Mouse (Mus musculus) midbrain, embryonic 13.5 days (tissue): ENCODE data around the gene Mpped1. TPM values are rescaled to one million over a fixed set of nuclear protein-coding genes. Genes with fewer than 3 reads are reported as not detected.
A peak's percentile ranks its signal among the peaks of the same experiment; 100 is the strongest.

Experiments used
- ATAC-seq: fragments of 200-750 bp; cut with Nextera tagmentation; 2 replicates; pipeline ENCODE4 v1.8.0; 2017; ENCODE audit warnings: mild to moderate bottlenecking, moderate TSS enrichment, moderate library complexity
- H3K27ac ChIP-seq: fragments of 300-500 bp; sonication (generic); 2 replicates; pipeline ENCODE4 v1.5.1; 2015; ENCODE audit warnings: inconsistent platforms, mild to moderate bottlenecking, moderate library complexity
- H3K27me3 ChIP-seq: fragments of 300-500 bp; sonication (generic); 2 replicates; pipeline ENCODE4 v1.6.1; 2015; ENCODE audit warnings: mild to moderate bottlenecking, inconsistent platforms
- H3K36me3 ChIP-seq: fragments of 300-500 bp; sonication (generic); 2 replicates; pipeline ENCODE4 v1.6.1; 2015; ENCODE audit warnings: mild to moderate bottlenecking, inconsistent platforms
- H3K4me1 ChIP-seq: fragments of 300-500 bp; sonication (generic); replicated peaks from 2 replicates; pipeline ENCODE4 v1.6.1; 2015; ENCODE audit warnings: inconsistent platforms
- H3K4me2 ChIP-seq: fragments of 300-500 bp; sonication (generic); replicated peaks from 2 replicates; pipeline ENCODE4 v1.6.1; 2015; ENCODE audit warnings: moderate library complexity, mild to moderate bottlenecking, inconsistent platforms
- H3K4me3 ChIP-seq: fragments of 300-500 bp; sonication (generic); replicated peaks from 2 replicates; pipeline ENCODE4 v1.5.1; 2015; ENCODE audit warnings: mild to moderate bottlenecking, inconsistent platforms
- H3K9ac ChIP-seq: fragments of 300-500 bp; sonication (generic); replicated peaks from 2 replicates; pipeline ENCODE4 v1.6.1; 2015; ENCODE audit warnings: mild to moderate bottlenecking, inconsistent platforms
- H3K9me3 ChIP-seq: fragments of 300-500 bp; sonication (generic); 2 replicates; pipeline ENCODE4 v1.6.1; 2016; ENCODE audit warnings: mild to moderate bottlenecking, inconsistent platforms
- WGBS: fragments of 180-500 bp; shearing (Covaris S2); methylation state at CpG from one replicate; pipeline ENCODE4 v1.1.7; 2015; 5-methylcytosine and 5-hydroxymethylcytosine counted together
- polyA plus RNA-seq: library from polyadenylated mRNA; unstranded; fragments of >200 nt; fragmentation: Nextera tagmentation; extraction: Ambion mirVana; gene quantifications from 2 replicates; pipeline ENCODE4 v1.2.1, GENCODE M21; 2015

Mpped1 gene
- polyA plus RNA-seq = 10.0 and 18.2 TPM in 2 replicates

DNA sequence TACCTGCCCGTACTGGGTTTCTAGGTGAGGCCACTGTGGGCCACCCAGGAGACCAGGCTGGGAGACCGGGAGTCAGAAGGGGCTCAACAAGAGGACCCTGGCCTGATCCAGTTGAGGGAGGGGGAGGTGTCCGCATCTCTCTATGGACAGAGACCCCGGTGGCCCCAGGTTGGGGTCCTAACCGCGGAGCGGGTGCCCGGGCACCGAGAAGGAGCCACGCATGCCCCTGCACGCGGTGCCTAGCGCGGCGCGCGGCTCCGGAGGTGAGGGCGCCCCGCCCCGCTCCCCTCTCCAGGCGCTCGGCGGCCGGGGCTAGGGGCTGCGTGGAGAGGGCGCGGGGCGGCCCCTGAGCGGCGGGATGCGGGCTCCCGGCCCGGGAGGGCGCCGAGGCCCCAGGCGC is at the start of gene Mpped1:
Gene Mpped1, plus strand, starts transcription at position 81 of the 400 bp plus-strand sequence.
- Histone ChIP-seq H3K4me1 (peaks cover 19% of the 10 kb centered on the region), H3K9me3 (no peaks in the 10 kb centered on the region)
- WGBS = 3% methylated on average over 17 of the region's 37 CpGs

DNA sequence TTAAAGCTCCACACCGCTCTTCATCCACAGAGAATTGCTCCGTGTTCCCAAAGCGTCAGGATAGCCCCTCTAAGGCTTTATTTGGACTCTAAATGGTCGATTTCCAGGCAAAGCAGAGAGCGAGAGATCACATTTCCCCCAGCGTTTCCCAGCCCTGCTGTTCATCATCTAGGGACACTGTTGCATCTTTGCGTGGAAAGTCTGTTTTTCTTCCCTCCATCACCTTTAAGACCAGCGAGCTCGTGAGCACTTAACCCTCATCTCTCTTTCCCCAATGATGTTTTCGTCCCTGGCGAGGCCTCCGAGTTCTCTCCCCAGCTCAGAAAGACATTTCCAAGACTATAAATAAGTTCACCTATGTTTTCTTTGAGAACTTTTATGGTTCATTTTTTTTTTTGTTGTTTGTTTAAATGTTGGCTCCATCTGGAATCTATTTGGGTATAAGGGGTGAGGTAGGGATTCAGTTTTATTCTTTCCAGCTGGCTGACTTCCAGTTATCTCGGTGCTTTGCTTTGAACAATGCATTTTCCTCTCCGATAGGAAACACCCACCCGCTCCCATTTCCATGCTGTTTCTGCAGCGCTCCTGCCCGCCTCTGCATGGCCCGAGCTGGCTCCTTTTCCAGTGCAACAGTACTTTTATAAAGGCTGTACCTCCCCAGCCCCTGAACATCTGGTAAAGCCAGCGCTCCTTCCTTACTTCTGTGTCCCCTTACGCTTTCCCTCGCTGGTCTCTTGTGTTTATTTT is 38.4 kb upstream of the Mpped1 start:
- H3K4me2 ChIP-seq = no peak overlapping the region
- no peak overlapping the region for H3K4me3 ChIP-seq
- H3K9ac ChIP-seq = peak overlapping the region; percentile 36; the same call in 1 of the 2 replicates
- no peaks in the 10 kb centered on the region for H3K36me3 ChIP-seq
- 24% methylated on average over 21 of the region's 21 CpGs for WGBS
- H3K9me3 ChIP-seq = no peaks in the 10 kb centered on the region
- ATAC-seq = no peak
- no peak overlapping the region for H3K27ac ChIP-seq
- peaks cover 12% of the 10 kb centered on the region; the same call in 1 of the 2 replicates for H3K4me1 ChIP-seq
- peaks cover 29% of the 10 kb centered on the region for H3K27me3 ChIP-seq

More for the DNA sequence above, at the start of gene Mpped1:
- ATAC-seq = peak; percentile 71
- Histone ChIP-seq H3K27me3 (peaks cover 53% of the 10 kb centered on the region), H3K4me3 (peak within 1 kb of the TSS; percentile 63), H3K9ac (peak within 1 kb of the TSS; percentile 75), H3K27ac (no peak within 1 kb of the TSS), H3K4me2 (peak within 1 kb of the TSS; percentile 92), H3K36me3 (no peaks in the 10 kb centered on the region)

DNA sequence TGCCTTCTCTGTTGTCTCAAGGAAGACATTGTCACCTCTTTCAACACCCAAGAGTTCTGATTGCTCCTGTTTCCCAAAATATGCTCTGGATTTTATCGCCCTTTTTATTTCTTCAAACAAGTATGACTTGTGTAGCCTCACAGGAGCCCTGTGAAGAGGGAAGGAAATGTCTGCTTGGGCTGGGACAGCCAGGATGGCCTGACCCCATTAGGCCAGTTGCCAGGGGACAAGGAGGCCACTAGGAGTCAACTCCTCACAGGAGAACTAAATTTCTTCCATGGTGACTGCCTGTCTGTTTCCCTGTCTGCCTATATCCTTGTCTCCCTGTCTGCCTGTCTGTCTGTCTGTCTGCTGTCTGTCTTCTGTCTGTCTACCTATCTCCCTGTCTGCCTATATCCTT is 37.2 kb upstream of the Mpped1 start:
- peaks cover 18% of the 10 kb centered on the region for H3K27me3 ChIP-seq
- 86% methylated on average over 1 of the region's 1 CpGs for WGBS
- H3K27ac ChIP-seq = no peak overlapping the region
- H3K9ac ChIP-seq = no peak overlapping the region
- no peak overlapping the region for H3K4me2 ChIP-seq
- no peaks in the 10 kb centered on the region for H3K36me3 ChIP-seq
- peaks cover 12% of the 10 kb centered on the region; the same call in 1 of the 2 replicates for H3K4me1 ChIP-seq
- no peak for ATAC-seq
- no peaks in the 10 kb centered on the region for H3K9me3 ChIP-seq
- no peak overlapping the region for H3K4me3 ChIP-seq

DNA sequence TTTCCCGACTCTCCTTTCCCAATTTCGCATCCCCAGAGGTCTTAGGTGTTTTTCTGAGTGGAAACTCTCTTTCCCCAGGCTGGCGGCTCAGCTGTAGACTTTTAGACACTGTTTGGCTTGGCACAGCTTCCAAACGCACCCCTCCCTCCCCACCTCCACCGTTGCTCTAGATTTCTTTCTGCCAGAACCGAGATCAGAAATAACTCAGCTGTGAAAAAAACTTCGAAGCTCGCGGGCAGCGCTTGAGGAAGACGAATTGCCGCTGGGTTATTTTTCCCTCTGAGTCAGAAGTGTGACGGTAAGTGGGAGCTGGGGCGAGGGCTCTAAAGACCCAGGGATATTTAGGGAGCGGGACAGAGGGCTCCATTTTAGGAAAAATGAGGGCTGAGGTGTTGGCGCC is 33.0 kb upstream of the Mpped1 start:
- ATAC-seq = no peak
- Histone ChIP-seq H3K27ac (no peak overlapping the region), H3K4me1 (peaks cover 3% of the 10 kb centered on the region; the same call in 1 of the 2 replicates), H3K4me2 (no peak overlapping the region), H3K27me3 (0 out of 2 replicates have a peak, but pooled peaks cover 7% of the 10 kb centered on the region), H3K9ac (no peak overlapping the region), H3K9me3 (no peaks in the 10 kb centered on the region), H3K36me3 (no peaks in the 10 kb centered on the region), H3K4me3 (no peak overlapping the region)
- WGBS = 81% methylated on average over 16 of the region's 16 CpGs

DNA sequence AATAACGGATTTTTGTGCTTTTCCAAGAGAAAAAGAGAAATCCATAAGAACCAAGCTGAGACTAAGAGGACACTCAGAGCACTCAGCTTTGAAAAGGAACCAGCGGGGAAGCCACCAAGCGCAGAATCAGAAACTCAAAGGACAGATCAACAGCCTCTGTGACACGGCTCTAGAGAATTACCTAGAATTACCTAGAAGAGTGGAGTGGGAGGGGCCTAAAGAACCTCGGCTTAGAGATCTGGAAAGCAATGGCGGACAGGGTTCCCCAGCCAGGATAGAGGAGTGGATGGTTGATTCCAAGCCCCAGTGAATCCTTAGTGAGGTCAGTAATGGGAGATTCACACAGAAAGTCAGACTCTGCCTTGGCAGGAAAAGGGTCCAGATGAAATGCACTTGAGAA is 30.3 kb upstream of the Mpped1 start:
- H3K27ac ChIP-seq = no peak overlapping the region
- 80% methylated on average over 6 of the region's 6 CpGs for WGBS
- no peaks in the 10 kb centered on the region for H3K4me1 ChIP-seq
- H3K9ac ChIP-seq = no peak overlapping the region
- H3K27me3 ChIP-seq = no peaks in the 10 kb centered on the region
- H3K4me2 ChIP-seq = no peak overlapping the region
- ATAC-seq = no peak
- no peaks in the 10 kb centered on the region for H3K36me3 ChIP-seq
- no peak overlapping the region for H3K4me3 ChIP-seq
- no peaks in the 10 kb centered on the region for H3K9me3 ChIP-seq

DNA sequence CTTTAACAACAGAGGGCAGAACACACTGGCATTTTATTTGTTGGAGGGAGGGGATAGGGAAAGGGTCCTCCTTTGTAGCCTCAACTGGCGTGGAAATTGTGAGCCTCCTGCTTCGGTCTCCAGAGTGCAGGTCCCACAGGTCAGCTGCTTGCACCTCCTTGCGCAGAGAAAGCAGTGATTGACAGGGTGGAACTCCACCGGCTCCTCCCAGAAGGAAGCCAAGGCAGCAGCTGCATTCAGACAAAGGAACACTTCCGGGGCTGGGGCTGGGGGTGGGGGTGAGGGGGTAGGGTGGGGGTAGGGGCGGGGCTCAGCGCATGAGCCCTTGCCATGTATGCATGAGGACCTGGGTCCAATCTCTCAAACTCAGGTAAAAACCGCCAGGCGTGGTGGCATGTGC is 29.8 kb upstream of the Mpped1 start:
- Histone ChIP-seq H3K27ac (no peak overlapping the region), H3K9me3 (peaks cover 1% of the 10 kb centered on the region), H3K4me2 (no peak overlapping the region), H3K4me3 (no peak overlapping the region), H3K9ac (no peak overlapping the region), H3K27me3 (no peaks in the 10 kb centered on the region), H3K36me3 (no peaks in the 10 kb centered on the region), H3K4me1 (no peaks in the 10 kb centered on the region)
- no peak for ATAC-seq
- 51% methylated on average over 9 of the region's 9 CpGs for WGBS

DNA sequence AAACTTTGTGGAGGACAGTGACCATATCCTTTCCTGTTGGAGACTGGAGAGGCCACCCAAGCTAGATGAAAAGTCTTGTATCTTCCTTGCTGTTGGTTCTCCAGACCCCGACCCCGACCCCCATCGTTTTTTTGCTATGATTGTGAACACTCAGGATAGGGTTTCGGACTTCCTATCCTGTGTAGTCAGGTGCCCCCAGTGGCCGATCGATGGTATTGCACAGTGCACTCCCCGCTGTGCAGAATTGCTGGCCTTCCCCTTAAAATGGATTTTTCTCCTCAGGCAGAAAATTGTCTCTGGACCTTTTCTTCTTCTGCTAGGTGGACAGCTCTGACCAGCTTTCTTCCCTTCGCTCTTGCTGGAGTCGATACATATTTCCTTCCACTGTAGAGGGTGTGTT is 22.5 kb upstream of the Mpped1 start:
- Histone ChIP-seq H3K4me3 (no peak overlapping the region), H3K9me3 (peaks cover 6% of the 10 kb centered on the region), H3K4me1 (no peaks in the 10 kb centered on the region), H3K9ac (no peak overlapping the region), H3K4me2 (no peak overlapping the region), H3K36me3 (no peaks in the 10 kb centered on the region), H3K27me3 (peaks cover 12% of the 10 kb centered on the region; the same call in 1 of the 2 replicates), H3K27ac (no peak overlapping the region)
- ATAC-seq = no peak
- 28% methylated on average over 9 of the region's 9 CpGs for whole genome bisulfite sequencing

DNA sequence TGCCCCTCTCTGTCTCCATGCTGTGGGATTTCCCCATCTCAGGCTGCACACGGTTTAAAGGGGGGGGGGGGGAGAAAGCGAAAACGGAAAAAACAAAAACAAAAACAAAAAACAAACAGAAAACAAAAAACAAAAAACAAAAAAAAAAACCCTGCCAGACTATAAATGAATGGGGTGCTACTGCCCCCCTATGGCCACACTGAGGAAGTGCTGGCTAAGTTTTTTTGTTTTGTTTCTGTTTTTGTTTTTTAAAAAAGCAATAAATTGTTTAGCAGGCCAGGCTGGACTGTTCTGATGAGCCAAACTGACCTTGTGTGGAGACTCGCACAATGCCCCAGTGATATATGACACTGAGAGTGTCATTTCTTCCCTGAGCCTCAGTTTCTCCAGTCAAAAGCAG is 20.3 kb upstream of the Mpped1 start:
- WGBS = 7% methylated on average over 4 of the region's 4 CpGs
- Histone ChIP-seq H3K36me3 (no peaks in the 10 kb centered on the region), H3K27ac (no peak overlapping the region)

DNA sequence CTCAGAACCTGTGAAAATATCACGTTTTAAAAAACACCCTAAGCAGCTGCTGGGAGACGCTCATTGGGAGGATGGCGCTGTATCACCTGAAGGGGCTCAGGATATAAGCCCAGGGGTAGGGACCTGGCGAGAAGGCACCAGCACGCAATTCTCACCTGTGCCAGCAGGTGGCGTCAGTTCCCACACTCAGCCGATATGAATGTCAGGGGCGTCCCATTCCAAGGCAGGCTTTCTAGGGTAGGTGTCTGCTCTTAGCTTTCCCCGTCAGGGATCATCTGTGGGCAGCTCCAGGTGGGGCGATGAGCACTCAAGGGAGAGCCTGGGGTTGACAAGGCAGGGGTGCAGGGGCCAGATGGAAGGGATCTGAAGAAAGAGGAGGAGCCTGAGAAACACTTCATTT is 18.6 kb upstream of the Mpped1 start:
- no peak overlapping the region for H3K9ac ChIP-seq
- no peaks in the 10 kb centered on the region for H3K9me3 ChIP-seq
- no peak overlapping the region for H3K27ac ChIP-seq
- ATAC-seq = 0 out of 2 replicates have a peak, but pooled peaks have one; percentile 40
- H3K4me3 ChIP-seq = no peak overlapping the region
- 5% methylated on average over 10 of the region's 10 CpGs for WGBS
- no peak overlapping the region for H3K4me2 ChIP-seq
- peaks cover 4% of the 10 kb centered on the region; the same call in 1 of the 2 replicates for H3K4me1 ChIP-seq
- H3K27me3 ChIP-seq = peaks cover 12% of the 10 kb centered on the region; the same call in 1 of the 2 replicates
- H3K36me3 ChIP-seq = no peaks in the 10 kb centered on the region

More for the DNA sequence above, 20.3 kb upstream of the Mpped1 start:
- H3K4me3 ChIP-seq = no peak overlapping the region
- peaks cover 6% of the 10 kb centered on the region for H3K9me3 ChIP-seq
- H3K9ac ChIP-seq = no peak overlapping the region
- H3K4me1 ChIP-seq = no peaks in the 10 kb centered on the region
- peaks cover 12% of the 10 kb centered on the region; the same call in 1 of the 2 replicates for H3K27me3 ChIP-seq
- no peak overlapping the region for H3K4me2 ChIP-seq
- ATAC-seq = no peak

DNA sequence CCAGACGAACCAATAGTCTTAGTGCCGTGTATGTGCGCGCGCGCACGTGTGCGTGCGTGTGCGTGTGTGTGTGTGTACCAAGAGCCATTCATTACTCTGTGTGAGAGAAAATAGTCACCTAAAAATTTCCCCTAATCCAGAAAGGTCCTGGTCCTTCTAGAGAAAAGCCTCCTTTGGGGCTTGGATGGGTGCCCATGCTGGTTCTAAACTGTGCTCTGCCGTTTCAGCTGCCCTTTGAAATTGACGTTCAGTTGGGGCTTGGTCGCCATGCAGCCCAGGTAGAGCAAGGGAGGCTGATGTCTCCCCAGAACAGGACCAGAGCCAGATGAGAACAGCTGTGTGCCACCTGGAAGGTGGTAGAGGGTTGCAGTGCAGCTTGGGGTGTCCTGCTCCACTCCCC is 17.8 kb upstream of the Mpped1 start:
- WGBS = 88% methylated on average over 13 of the region's 13 CpGs
- no peak overlapping the region for H3K4me2 ChIP-seq
- no peak overlapping the region for H3K4me3 ChIP-seq
- no peaks in the 10 kb centered on the region for H3K9me3 ChIP-seq
- H3K4me1 ChIP-seq = peaks cover 10% of the 10 kb centered on the region; the same call in 1 of the 2 replicates
- no peak for ATAC-seq
- no peaks in the 10 kb centered on the region for H3K36me3 ChIP-seq
- H3K9ac ChIP-seq = no peak overlapping the region
- H3K27me3 ChIP-seq = peaks cover 12% of the 10 kb centered on the region; the same call in 1 of the 2 replicates
- H3K27ac ChIP-seq = no peak overlapping the region

DNA sequence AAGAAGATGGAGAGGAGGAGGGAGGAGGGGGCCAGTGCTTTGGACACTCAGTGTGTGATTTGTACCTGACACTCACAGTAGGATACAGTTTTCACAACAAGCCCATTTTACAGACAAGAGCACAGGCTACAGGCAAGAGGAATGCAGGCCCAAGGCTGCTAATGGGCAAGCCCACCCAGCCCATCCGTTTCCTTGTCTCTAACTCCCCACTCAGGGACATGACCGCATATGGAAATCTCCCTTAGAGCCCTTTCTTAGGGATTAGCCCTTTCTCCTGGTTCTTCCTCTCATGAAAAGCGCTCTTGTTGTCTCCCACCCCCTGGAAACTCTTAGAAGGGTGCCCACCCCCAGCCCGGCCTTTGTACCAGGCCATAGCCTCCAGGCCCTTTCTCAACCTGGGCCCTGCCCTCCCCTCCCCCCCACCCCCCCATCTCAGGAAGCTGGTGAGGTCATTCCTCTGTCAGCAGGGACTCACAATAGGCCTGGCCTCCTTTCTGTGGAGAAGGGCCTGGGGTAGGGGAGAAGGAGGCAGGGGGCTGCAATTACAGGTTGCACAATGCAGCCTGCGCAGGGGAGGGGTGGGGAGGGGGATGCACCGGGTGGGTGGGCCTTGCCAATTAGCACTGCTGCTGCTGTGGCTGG is 13.8 kb upstream of the Mpped1 start:
- ATAC-seq = peak; percentile 72
- peaks cover 10% of the 10 kb centered on the region; the same call in 1 of the 2 replicates for H3K4me1 ChIP-seq
- no peak overlapping the region; the same call in 1 of the 2 replicates for H3K27ac ChIP-seq
- no peak overlapping the region for H3K4me3 ChIP-seq
- H3K4me2 ChIP-seq = no peak overlapping the region
- no peaks in the 10 kb centered on the region for H3K36me3 ChIP-seq
- H3K9ac ChIP-seq = no peak overlapping the region
- WGBS = 12% methylated on average over 6 of the region's 6 CpGs
- no peaks in the 10 kb centered on the region for H3K9me3 ChIP-seq
- 0 out of 2 replicates have a peak, but pooled peaks cover 3% of the 10 kb centered on the region for H3K27me3 ChIP-seq
